Mouse (Mus musculus) left cerebral cortex, adult 2 months (tissue): ENCODE data around the gene a. TPM values are rescaled to one million over a fixed set of nuclear protein-coding genes. Genes with fewer than 3 reads are reported as not detected.

ENCODE experiments used
- DNase-seq, 2 experiments: peaks; one replicate each; pipeline ENCODE4 v3.0.0; 2021 to 2022; ENCODE audit warnings: low spot score in 2 of 2, mixed read lengths in 1 of 2; ENCODE audit errors: extremely low spot score in 1 of 2
- H3K27ac ChIP-seq: fragments of 200-600 bp; 2 replicates; pipeline ENCODE4 v1.8.1; 2022
- H3K4me3 ChIP-seq: fragments of 200-600 bp; 2 replicates; pipeline ENCODE4 v1.8.1; 2022
- CTCF ChIP-seq: fragments of 200-600 bp; IDR thresholded peaks from 2 replicates; pipeline ENCODE4 v1.8.1; 2022; ENCODE audit warnings: antibody characterized with exemption, mild to moderate bottlenecking, moderate library complexity
- intact Hi-C: fragments of 180-260 bp; cut with DNase I; formaldehyde crosslinking; loops from one replicate; pipeline ENCODE4 v1.15.1; 2025
- long read RNA-seq, 2 experiments: library from polyadenylated mRNA; stranded (forward); transcript quantifications; one replicate each; pipeline ENCODE4 v2.0.0; 2021; ENCODE audit warnings: borderline mapping rate in 2 of 2
- total RNA-seq, 2 experiments: library from RNA; stranded (reverse); gene quantifications; 2 replicates each; pipeline ENCODE4 v1.2.3; 2021

Gene a
- not detected for total RNA-seq
- long read RNA-seq, experiment 1, partial matches to known transcripts = 0 of 4 reads
- long read RNA-seq, experiment 1, other reads (novel, unspliced or antisense) = 4 of 4 reads
- long read RNA-seq, experiment 2, partial matches to known transcripts = 0 of 9 reads
- long read RNA-seq, experiment 2, other reads (novel, unspliced or antisense) = 9 of 9 reads

GRCm38 (mm10) chr2:154790656-154791483 is at the start of gene a, which contains the start of gene Raly:
TSS of gene a (plus strand) at chr2:154791402.
TSS of gene Raly (plus strand) at chr2:154791096.
- Histone ChIP-seq H3K27ac (peak within 1 kb of the TSS; percentile 100), H3K4me3 (peak within 1 kb of the TSS; percentile 96)
- TF ChIP-seq CTCF = no peak; the same call in 1 of the 2 replicates
- peak; percentile 93 to 95 for DNase-seq
- intact Hi-C loops = no loop called here

DNA sequence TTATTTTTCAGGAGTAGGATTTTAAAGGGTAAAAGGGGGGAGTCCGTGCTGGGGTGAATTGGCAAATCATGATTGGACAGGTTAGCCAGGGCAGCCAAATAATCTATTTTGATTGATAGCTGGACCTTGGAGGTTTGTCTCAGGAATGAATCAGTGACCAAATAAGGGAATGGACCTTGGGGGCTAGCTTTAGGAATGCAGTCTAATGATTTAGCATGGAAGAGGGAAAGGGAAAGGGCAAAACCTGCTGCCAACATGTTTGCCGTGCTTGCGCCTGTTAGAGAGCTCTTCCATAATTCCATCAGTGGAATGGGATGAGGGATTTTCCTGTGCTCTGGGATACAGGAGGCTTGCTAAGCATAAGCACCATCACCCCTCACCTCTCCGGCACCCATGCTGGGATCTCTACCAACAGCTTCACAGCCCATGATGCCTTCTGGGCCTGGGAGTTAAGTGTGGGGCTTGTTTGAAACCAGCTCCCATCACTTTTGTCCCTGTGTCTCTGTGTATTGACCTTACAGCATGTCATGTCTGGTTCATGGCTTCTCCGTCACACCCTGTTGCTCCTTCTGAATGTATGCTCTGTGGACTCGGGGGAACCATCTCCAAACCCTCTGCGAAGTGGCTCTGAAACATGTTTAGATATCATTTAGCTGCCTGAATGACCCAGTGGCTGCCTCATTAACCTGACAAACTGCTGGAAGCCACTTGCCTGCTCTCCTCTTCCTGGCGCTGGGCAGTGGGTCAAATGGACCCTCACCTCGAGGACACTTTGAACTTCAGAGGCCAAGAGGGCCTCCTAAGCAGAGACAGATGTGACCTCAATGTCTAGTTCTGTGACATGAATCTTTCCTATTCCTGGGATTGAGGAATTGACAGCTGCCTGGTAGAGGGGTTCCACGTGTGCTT is 48.0 kb upstream of the a start:
- no peak for DNase-seq
- intact Hi-C loops = no loop called here
- no peak overlapping the region for H3K27ac ChIP-seq
- no peak overlapping the region for H3K4me3 ChIP-seq
- no peak for TF ChIP-seq CTCF

DNA sequence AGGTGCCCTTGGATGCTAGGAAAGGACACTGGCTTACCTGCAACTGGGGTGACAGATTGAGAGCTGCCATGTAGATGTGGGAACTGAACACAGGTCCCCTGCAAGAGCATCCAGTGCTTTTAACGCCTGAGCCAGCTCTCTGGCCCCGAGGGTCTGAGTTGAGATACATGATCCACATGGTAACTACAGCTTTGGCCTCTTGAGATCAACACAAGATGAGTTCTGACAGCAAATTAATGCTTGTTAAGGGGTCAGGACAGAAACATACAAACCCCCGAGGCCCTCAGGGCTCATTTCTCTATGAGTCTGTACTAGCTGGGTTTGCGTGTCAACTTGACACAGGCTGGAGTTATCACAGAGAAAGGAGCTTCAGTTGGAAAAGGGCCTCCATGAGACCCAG is 47.3 kb upstream of the a start:
- no peak for TF ChIP-seq CTCF
- DNase-seq = no peak
- no peak overlapping the region for H3K27ac ChIP-seq
- H3K4me3 ChIP-seq = no peak overlapping the region
- intact Hi-C loops = no loop called here

- DNase-seq = no peak
- Histone ChIP-seq H3K4me3 (no peak overlapping the region), H3K27ac (no peak overlapping the region)
- TF ChIP-seq CTCF = peak; percentile 27
- intact Hi-C loops = no loop called here
Observed at GRCm38 (mm10) chr2:154748383-154748782, 42.8 kb upstream of the a start.

- H3K27ac ChIP-seq = no peak overlapping the region
- TF ChIP-seq CTCF = no peak
- intact Hi-C loops = no loop called here
- no peak overlapping the region for H3K4me3 ChIP-seq
- DNase-seq = no peak
Observed at GRCm38 (mm10) chr2:154749046-154750036, 41.9 kb upstream of the a start.

GRCm38 (mm10) chr2:154751924-154752323 is 39.3 kb upstream of the a start:
- Histone ChIP-seq H3K27ac (no peak overlapping the region), H3K4me3 (no peak overlapping the region)
- intact Hi-C loops = no loop called here
- no peak for DNase-seq
- no peak for TF ChIP-seq CTCF

- Histone ChIP-seq H3K4me3 (no peak overlapping the region), H3K27ac (no peak overlapping the region)
- no peak for TF ChIP-seq CTCF
- DNase-seq = no peak
- intact Hi-C loops = no loop called here
Observed at GRCm38 (mm10) chr2:154754068-154754560, 37.1 kb upstream of the a start.

DNA sequence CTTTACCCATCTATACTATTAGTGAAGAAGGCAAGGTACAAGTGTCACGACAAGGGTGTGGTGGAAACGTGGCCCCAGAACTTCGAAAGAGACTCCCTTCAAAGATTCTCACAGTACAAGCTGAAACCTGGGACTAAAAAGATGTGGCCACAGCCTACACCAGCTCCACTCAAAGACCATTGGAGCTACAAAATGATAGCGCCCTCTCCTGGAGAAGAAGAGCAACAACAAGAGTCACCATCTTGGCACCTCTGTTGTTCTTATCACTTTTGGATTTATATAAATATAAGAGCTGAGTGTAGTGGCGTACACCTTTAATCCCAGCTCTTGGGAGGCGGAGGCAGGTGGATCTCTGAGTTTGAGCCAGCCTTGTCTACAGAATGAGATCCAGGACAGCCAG is 35.4 kb upstream of the a start:
- no peak for DNase-seq
- peak; percentile 26 for TF ChIP-seq CTCF
- H3K4me3 ChIP-seq = no peak overlapping the region
- H3K27ac ChIP-seq = no peak overlapping the region
- intact Hi-C loops = no loop called here

DNA sequence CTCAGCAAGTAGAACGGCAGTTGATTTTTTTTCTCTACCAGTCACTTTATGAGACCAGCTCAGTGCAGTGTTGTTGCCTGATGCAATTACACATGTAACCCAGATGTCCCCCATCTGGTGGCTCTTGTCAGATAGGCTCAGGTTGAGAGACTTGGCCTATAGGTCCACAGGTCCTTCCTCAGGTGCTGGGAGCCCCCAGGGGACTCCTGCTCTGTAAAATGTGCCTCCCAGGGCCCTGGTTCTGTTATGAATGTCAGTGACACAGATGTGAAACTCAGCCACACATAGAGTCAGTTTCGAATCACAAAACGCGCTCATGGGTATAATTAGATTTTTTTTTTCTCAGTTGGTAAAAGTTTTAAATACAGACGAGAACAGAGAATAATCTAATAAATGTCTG is 33.5 kb upstream of the a start:
- TF ChIP-seq CTCF = no peak
- H3K27ac ChIP-seq = no peak overlapping the region
- H3K4me3 ChIP-seq = no peak overlapping the region
- intact Hi-C loops = no loop called here
- DNase-seq = no peak

- intact Hi-C loops = no loop called here
- Histone ChIP-seq H3K4me3 (no peak overlapping the region), H3K27ac (no peak overlapping the region)
- TF ChIP-seq CTCF = no peak
- DNase-seq = no peak
Observed at GRCm38 (mm10) chr2:154758454-154758853, 32.7 kb upstream of the a start.

- no peak for DNase-seq
- intact Hi-C loops = no loop called here
- Histone ChIP-seq H3K27ac (no peak overlapping the region), H3K4me3 (no peak overlapping the region)
- TF ChIP-seq CTCF = no peak
Observed at GRCm38 (mm10) chr2:154763226-154763625, 28.0 kb upstream of the a start.
